Mouse (Mus musculus): ENCODE measurements around the gene Rapsn. TPM values are rescaled to one million over a fixed set of nuclear protein-coding genes. Genes with fewer than 3 reads are reported as not detected.

Rapsn gene
- polyA plus RNA-seq, 1 experiment from 2014 or later: 0.57 TPM

- Histone ChIP-seq H3K27me3 (ENCODE audit: control insufficient read depth, insufficient read depth, low read length) (no peaks in the 10 kb centered on the region), H3K9me3 (ENCODE audit: control insufficient read depth, low read length) (no peaks in the 10 kb centered on the region), H3K4me3 (replicated peaks; ENCODE audit: low read depth, low read length) (no peak overlapping the region), H3K4me2 (ENCODE audit: low read length) (no peak overlapping the region), H3K9ac (replicated peaks; ENCODE audit: low read length) (no peak overlapping the region), H3K4me1 (ENCODE audit: control insufficient read depth, insufficient read depth, low read length) (no peaks in the 10 kb centered on the region), H3K36me3 (ENCODE audit: control insufficient read depth, insufficient read depth, low read length) (peaks cover 88% of the 10 kb centered on the region), H3K27ac (replicated peaks; ENCODE audit: low read depth, low read length) (no peak overlapping the region)
- DNase-seq (peak; percentile 75), ATAC-seq (ENCODE audit: low FRiP score, low TSS enrichment) (peak; percentile 29; the same call in 1 of the 2 replicates)
- 84% methylated on average over 10 of the region's 10 CpGs for WGBS
Observed at GRCm38 (mm10) chr2:91060544-91061355, 25.3 kb downstream of the Rapsn start.

- Histone ChIP-seq H3K27ac (replicated peaks; ENCODE audit: low read depth, low read length) (no peak overlapping the region), H3K4me2 (ENCODE audit: low read length) (no peak overlapping the region), H3K4me3 (replicated peaks; ENCODE audit: low read depth, low read length) (no peak overlapping the region), H3K9ac (replicated peaks; ENCODE audit: low read length) (no peak overlapping the region), H3K27me3 (ENCODE audit: control insufficient read depth, insufficient read depth, low read length) (no peaks in the 10 kb centered on the region), H3K9me3 (ENCODE audit: control insufficient read depth, low read length) (no peaks in the 10 kb centered on the region), H3K36me3 (ENCODE audit: control insufficient read depth, insufficient read depth, low read length) (peaks cover 84% of the 10 kb centered on the region), H3K4me1 (ENCODE audit: control insufficient read depth, insufficient read depth, low read length) (no peaks in the 10 kb centered on the region)
- ATAC-seq (ENCODE audit: low FRiP score, low TSS enrichment): no peak
- 91% methylated on average over 6 of the region's 6 CpGs for WGBS
- no peak for DNase-seq
Observed at GRCm38 (mm10) chr2:91061849-91062481, 26.5 kb downstream of the Rapsn start.

GRCm38 (mm10) chr2:91062779-91063606 is 27.6 kb downstream of the Rapsn start:
- no peak overlapping the region for H3K27ac ChIP-seq (replicated peaks; ENCODE audit: low read depth, low read length)
- WGBS: 94% methylated on average over 16 of the region's 16 CpGs
- H3K9ac ChIP-seq (replicated peaks; ENCODE audit: low read length): no peak overlapping the region
- H3K4me3 ChIP-seq (replicated peaks; ENCODE audit: low read depth, low read length): no peak overlapping the region
- no peaks in the 10 kb centered on the region for H3K27me3 ChIP-seq (ENCODE audit: control insufficient read depth, insufficient read depth, low read length)
- H3K4me2 ChIP-seq (ENCODE audit: low read length): no peak overlapping the region
- H3K4me1 ChIP-seq (ENCODE audit: control insufficient read depth, insufficient read depth, low read length): no peaks in the 10 kb centered on the region
- peaks cover 78% of the 10 kb centered on the region for H3K36me3 ChIP-seq (ENCODE audit: control insufficient read depth, insufficient read depth, low read length)
- no peak for DNase-seq
- no peak for ATAC-seq (ENCODE audit: low FRiP score, low TSS enrichment)
- H3K9me3 ChIP-seq (ENCODE audit: control insufficient read depth, low read length): no peaks in the 10 kb centered on the region

GRCm38 (mm10) chr2:91064211-91064610 is 28.8 kb downstream of the Rapsn start:
- Histone ChIP-seq H3K36me3 (ENCODE audit: control insufficient read depth, insufficient read depth, low read length) (peaks cover 69% of the 10 kb centered on the region), H3K9ac (replicated peaks; ENCODE audit: low read length) (no peak overlapping the region), H3K4me3 (replicated peaks; ENCODE audit: low read depth, low read length) (no peak overlapping the region), H3K27ac (replicated peaks; ENCODE audit: low read depth, low read length) (no peak overlapping the region), H3K4me2 (ENCODE audit: low read length) (no peak overlapping the region), H3K4me1 (ENCODE audit: control insufficient read depth, insufficient read depth, low read length) (peaks cover 10% of the 10 kb centered on the region), H3K9me3 (ENCODE audit: control insufficient read depth, low read length) (no peaks in the 10 kb centered on the region), H3K27me3 (ENCODE audit: control insufficient read depth, insufficient read depth, low read length) (no peaks in the 10 kb centered on the region)
- no peak for DNase-seq
- 87% methylated on average over 6 of the region's 6 CpGs for WGBS
- no peak for ATAC-seq (ENCODE audit: low FRiP score, low TSS enrichment)

GRCm38 (mm10) chr2:91065544-91065943 is 30.1 kb downstream of the Rapsn start:
- DNase-seq (peak; percentile 58), ATAC-seq (ENCODE audit: low FRiP score, low TSS enrichment) (no peak)
- H3K4me3 ChIP-seq (replicated peaks; ENCODE audit: low read depth, low read length): no peak overlapping the region
- WGBS: 47% methylated on average over 3 of the region's 3 CpGs
- H3K27me3 ChIP-seq (ENCODE audit: control insufficient read depth, insufficient read depth, low read length): no peaks in the 10 kb centered on the region
- H3K4me2 ChIP-seq (ENCODE audit: low read length): no peak overlapping the region
- no peak overlapping the region for H3K9ac ChIP-seq (replicated peaks; ENCODE audit: low read length)
- peaks cover 15% of the 10 kb centered on the region for H3K4me1 ChIP-seq (ENCODE audit: control insufficient read depth, insufficient read depth, low read length)
- no peaks in the 10 kb centered on the region for H3K9me3 ChIP-seq (ENCODE audit: control insufficient read depth, low read length)
- peaks cover 55% of the 10 kb centered on the region for H3K36me3 ChIP-seq (ENCODE audit: control insufficient read depth, insufficient read depth, low read length)
- no peak overlapping the region for H3K27ac ChIP-seq (replicated peaks; ENCODE audit: low read depth, low read length)

- H3K4me3 ChIP-seq (replicated peaks; ENCODE audit: low read depth, low read length): no peak overlapping the region
- ATAC-seq (ENCODE audit: low FRiP score, low TSS enrichment) (no peak), DNase-seq (no peak)
- no peak overlapping the region for H3K9ac ChIP-seq (replicated peaks; ENCODE audit: low read length)
- no peaks in the 10 kb centered on the region for H3K9me3 ChIP-seq (ENCODE audit: control insufficient read depth, low read length)
- no peak overlapping the region for H3K27ac ChIP-seq (replicated peaks; ENCODE audit: low read depth, low read length)
- no peak overlapping the region for H3K4me2 ChIP-seq (ENCODE audit: low read length)
- no peaks in the 10 kb centered on the region for H3K27me3 ChIP-seq (ENCODE audit: control insufficient read depth, insufficient read depth, low read length)
- WGBS: 85% methylated on average over 3 of the region's 3 CpGs
- peaks cover 23% of the 10 kb centered on the region for H3K4me1 ChIP-seq (ENCODE audit: control insufficient read depth, insufficient read depth, low read length)
- peaks cover 50% of the 10 kb centered on the region for H3K36me3 ChIP-seq (ENCODE audit: control insufficient read depth, insufficient read depth, low read length)
Observed at GRCm38 (mm10) chr2:91066455-91066854, 31.0 kb downstream of the Rapsn start.

GRCm38 (mm10) chr2:91068162-91068871 is 32.9 kb downstream of the Rapsn start:
- WGBS: 57% methylated on average over 13 of the region's 13 CpGs
- Histone ChIP-seq H3K4me2 (ENCODE audit: low read length) (peak overlapping the region; percentile 64), H3K4me1 (ENCODE audit: control insufficient read depth, insufficient read depth, low read length) (peaks cover 23% of the 10 kb centered on the region), H3K4me3 (replicated peaks; ENCODE audit: low read depth, low read length) (peak overlapping the region; percentile 66), H3K36me3 (ENCODE audit: control insufficient read depth, insufficient read depth, low read length) (peaks cover 35% of the 10 kb centered on the region), H3K9me3 (ENCODE audit: control insufficient read depth, low read length) (no peaks in the 10 kb centered on the region), H3K27me3 (ENCODE audit: control insufficient read depth, insufficient read depth, low read length) (no peaks in the 10 kb centered on the region), H3K27ac (replicated peaks; ENCODE audit: low read depth, low read length) (no peak overlapping the region), H3K9ac (replicated peaks; ENCODE audit: low read length) (peak overlapping the region; percentile 42; the same call in 1 of the 2 replicates)
- no peak for ATAC-seq (ENCODE audit: low FRiP score, low TSS enrichment)
- DNase-seq: no peak

GRCm38 (mm10) chr2:91068872-91069165 is 33.4 kb downstream of the Rapsn start:
- Histone ChIP-seq H3K4me2 (ENCODE audit: low read length) (peak overlapping the region; percentile 64), H3K27ac (replicated peaks; ENCODE audit: low read depth, low read length) (no peak overlapping the region), H3K4me3 (replicated peaks; ENCODE audit: low read depth, low read length) (peak overlapping the region; percentile 66), H3K9ac (replicated peaks; ENCODE audit: low read length) (peak overlapping the region; percentile 42; the same call in 1 of the 2 replicates), H3K36me3 (ENCODE audit: control insufficient read depth, insufficient read depth, low read length) (peaks cover 30% of the 10 kb centered on the region), H3K9me3 (ENCODE audit: control insufficient read depth, low read length) (no peaks in the 10 kb centered on the region), H3K4me1 (ENCODE audit: control insufficient read depth, insufficient read depth, low read length) (peaks cover 23% of the 10 kb centered on the region), H3K27me3 (ENCODE audit: control insufficient read depth, insufficient read depth, low read length) (no peaks in the 10 kb centered on the region)
- ATAC-seq (ENCODE audit: low FRiP score, low TSS enrichment) (no peak), DNase-seq (no peak)
- 52% methylated on average over 6 of the region's 6 CpGs for WGBS

Data from midbrain, embryonic 14.5 days (tissue).